Mouse (Mus musculus) bone marrow, adult 2 months (tissue): ENCODE results near the gene 4921530L21Rik.

Source experiments
- CTCF ChIP-seq: fragments of 200-500 bp; IDR thresholded peaks from 2 replicates; pipeline ENCODE4 v1.5.1; 2011; ENCODE audit warnings: low read length, control low read depth; ENCODE audit not compliant: control insufficient read depth, insufficient read depth
- POLR2A ChIP-seq: fragments of 200-500 bp; IDR thresholded peaks from 2 replicates; pipeline ENCODE4 v1.6.1; 2011; ENCODE audit warnings: low read depth, mild to moderate bottlenecking, control low read depth, low read length, borderline replicate concordance; ENCODE audit not compliant: control insufficient read depth

DNA sequence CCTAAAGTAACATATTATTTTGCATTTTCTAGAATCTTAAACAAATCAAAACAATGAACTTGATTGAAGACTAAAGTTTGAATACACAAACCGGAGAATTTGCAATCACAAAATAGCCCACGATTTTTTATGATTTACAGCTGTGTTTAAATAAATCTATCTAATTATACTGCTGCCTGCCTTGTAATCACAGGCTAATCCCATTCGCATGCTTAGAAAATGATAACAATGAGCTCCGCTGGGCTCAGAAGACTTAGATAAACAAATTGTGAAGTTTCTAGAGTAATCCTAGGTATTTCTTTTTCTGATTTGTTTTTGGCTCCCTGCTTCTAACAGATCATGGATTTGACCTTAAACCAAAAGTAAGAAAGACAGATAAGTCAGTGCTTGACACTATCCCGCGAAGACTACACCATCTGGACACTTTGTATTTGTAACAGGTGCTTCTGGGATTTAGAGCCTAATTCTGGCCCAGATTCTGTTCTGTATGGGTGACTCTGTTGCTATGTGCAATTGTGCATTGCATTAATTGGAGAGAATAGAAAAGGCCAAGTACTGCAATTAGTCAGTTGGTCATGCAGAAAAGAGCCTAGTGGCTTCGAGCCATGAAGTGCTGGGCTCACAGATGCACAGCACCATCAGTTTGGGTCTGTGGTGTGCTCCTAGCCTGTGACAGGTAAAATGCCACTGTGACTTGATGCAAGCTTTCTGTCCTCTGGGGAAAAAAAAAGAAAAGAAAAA, 15.2 kb upstream of the 4921530L21Rik start:
- no peak for TF ChIP-seq CTCF
- TF ChIP-seq POLR2A: no peak
